Mouse (Mus musculus): Measurements from ENCODE around the gene Pex11b.
"Not testable (repeated sequence)": the region's sequence is repeated elsewhere in the genome, so short reads cannot be mapped to it uniquely, and the experiment has no call there.

Pex11b gene

DNA sequence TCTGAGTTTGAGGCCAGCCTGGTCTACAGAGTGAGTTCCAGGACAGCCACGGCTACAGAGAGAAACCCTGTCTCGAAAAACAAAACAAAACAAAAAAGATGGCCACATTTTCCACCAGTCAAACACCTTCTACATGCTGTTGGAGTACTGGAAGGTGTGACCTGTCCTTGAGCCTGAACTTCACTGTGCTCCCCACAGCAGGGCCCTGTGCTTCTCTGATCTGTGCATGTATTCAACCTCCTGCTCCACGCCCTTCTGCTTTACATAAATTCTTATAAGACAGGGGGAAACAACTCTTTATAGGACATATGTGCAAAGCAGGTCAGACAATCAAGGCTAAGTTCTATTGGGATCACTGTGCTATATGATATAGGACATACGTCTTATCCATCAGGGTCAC, 12.0 kb upstream of the Pex11b start:
- DNase-seq (ENCODE audit: low spot score), result no peak

GRCm38 (mm10) chr3:96629729-96630600, 5.2 kb upstream of the Pex11b start, which contains the start of gene Rbm8a:
Rbm8a (plus strand) TSS chr3:96629933.
- DNase-seq (ENCODE audit: low spot score), result peak; percentile 97

DNA sequence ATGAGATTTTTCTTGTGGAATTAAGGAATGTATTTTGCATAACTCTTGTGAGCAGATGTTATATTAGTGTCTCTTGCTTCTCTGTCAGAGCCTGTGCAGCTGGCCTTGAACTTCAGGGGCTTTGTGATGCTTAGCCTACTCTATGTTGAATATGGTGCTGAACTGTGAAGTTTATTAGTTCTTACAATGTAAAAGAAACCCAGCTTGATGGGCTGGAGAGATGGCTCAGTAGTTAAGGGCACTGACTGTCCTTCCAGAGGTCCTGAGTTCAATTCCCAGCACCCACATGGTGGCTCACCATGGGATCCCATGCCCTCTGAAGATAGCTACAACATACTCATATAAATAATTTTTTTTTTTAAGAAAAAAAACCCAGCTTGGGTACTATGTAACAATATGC, 3.1 kb upstream of the Pex11b start:
- no peak for DNase-seq (ENCODE audit: low spot score)

DNA sequence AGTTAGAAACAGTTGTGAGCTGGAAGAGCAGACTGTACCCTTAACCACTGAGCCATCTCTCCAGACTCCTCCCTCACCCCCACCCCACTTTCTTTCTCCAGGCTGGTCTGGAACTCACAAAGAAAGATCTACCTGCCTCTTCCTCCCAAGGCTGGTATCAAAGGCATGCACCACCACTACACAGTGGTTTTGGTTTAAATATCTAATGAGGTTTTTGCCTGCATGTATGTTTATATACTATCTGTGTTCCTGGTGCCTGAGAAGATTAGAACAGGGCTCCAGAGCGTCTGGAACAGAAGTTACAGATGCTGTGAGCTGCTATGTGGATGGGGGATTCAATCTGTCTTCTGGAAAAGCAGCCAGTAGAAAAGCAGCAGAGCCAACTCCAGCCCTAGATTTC, 1.2 kb upstream of the Pex11b start:
- no peak for DNase-seq (ENCODE audit: low spot score)

GRCm38 (mm10) chr3:96635906-96636305, 730 bp downstream of the Pex11b start:
- no peak for DNase-seq (ENCODE audit: low spot score)

GRCm38 (mm10) chr3:96636448-96636847, 1.3 kb downstream of the Pex11b start:
- DNase-seq (ENCODE audit: low spot score), result no peak

GRCm38 (mm10) chr3:96639219-96639618, 4.0 kb downstream of the Pex11b start:
- peak; percentile 50 for DNase-seq (ENCODE audit: low spot score)

DNA sequence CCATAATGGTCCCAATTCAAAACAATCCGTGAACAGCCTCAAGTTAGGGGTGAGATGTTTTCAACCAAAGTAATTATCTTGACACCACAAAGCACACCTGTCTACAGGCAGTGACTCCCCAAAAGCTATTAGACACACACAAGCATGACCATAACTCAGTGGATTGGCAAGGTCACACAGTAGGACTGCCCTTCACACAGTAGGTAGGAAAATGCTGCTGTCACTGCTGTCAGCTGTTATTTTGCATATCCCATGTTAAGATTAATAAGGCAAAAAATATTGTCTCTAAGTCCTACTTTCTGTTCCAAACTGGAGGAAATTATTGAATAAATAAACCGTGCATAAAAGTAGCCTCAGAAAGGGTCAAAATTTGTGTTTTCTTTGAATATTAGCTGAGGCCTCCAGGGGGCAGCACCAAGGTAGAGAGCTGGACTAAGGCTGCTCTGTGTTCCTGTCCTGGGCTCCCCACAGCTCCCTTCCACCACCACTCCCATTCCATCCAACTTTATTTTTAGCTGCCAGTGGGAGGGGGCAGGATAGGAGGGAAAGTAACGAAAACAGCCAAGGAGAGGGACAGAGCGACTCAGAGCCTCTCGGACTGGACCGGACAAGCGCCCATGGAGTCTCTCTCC, 10.0 kb downstream of the Pex11b start, which contains the start of gene Itga10:
Itga10 (plus strand) TSS at position 567 of the 632 bp plus-strand sequence.
- DNase-seq (ENCODE audit: low spot score), result no peak

- DNase-seq (ENCODE audit: low spot score), result no peak
Observed at GRCm38 (mm10) chr3:96647365-96647764, 12.2 kb downstream of the Pex11b start.

DNA sequence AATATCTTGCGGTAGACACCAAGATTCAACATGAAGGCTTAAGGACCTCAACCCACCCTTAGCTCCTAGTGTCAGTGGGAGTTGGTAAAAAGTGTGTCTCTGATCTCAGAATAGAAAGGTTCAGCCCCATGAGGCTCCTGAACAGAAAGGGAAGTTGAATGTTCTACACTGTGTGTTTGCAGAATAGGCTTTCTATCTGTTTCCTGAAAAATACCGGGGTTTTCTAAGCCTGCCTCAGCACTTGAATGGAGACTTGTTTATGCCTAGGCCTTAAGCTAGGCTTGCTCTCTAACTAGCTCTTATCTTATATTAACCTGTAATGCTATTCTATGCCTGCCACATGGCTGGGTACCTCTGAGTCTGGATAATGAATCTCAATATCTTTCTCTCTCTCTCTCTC, 25.7 kb downstream of the Pex11b start:
- DNase-seq (ENCODE audit: low spot score), result no peak

GRCm38 (mm10) chr3:96662731-96663316, 27.6 kb downstream of the Pex11b start:
- no peak for DNase-seq (ENCODE audit: low spot score)

DNA sequence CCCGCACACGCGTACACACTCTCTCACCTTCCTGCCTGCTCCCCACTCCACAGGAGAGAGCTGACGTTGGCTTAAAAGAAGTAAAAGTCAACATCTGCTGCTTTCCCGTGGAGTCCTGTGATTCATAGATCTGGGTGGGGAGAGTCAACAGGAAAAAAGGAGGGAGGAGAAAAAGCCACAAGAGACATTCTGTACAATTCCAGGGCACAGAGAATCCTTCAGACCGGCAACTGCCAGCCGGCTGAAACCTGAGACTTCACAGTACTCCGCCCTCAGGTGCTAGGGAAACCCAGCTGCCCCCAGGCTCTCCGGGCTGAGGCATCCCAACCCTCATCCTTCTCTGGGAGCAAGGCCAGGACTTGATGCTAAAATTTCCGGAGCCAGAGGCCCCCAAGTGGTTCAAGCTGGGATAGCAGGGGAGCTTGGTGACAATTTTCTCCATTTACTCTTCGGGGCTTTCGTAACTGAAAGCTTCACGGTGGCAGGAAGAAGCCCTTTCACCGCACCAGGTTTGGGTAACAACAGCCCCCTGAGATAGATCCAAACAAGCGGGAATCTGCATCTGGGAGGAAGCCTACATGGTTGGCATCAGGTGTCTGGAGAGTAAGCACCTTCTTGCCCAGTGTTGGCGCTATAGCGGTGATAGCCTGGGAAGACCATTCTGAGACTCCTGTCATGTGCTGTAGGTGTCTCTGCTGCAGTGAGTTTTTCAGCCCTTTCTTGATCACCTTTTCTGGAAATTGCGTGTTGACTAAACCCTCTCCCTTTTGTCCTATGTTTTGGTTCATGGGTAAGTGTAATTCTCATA, 28.5 kb downstream of the Pex11b start:
- peak; percentile 80 for DNase-seq (ENCODE audit: low spot score)

DNA sequence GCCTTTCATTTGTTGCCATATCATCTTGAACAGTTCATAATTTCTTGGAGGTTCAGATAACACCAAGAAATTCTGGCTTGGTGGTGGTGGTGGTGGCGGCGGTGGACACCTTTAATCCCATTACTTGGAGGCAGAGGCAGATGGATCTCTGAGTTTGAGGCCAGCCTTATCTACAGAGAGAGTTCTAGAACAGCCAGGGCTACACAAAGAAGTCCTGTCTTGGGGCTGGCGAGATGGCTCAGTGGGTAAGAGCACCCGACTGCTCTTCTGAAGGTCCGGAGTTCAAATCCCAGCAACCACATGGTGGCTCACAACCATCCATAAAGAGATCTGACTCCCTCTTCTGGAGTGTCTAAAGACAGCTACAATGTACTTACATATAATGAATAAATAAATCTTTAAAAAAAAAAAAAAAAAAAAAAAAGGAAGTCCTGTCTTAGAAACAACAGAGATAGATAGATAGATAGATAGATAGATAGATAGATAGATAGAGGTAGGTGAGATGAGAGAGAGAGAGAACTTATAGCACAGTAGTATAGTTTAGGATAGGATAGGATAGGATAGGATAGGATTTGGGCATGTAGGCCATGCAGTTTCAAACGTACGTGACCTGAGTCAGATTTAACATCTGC, 30.7 kb downstream of the Pex11b start:
- not testable (repeated sequence) for DNase-seq (ENCODE audit: low spot score)

GRCm38 (mm10) chr3:96666916-96667315, 31.7 kb downstream of the Pex11b start:
- DNase-seq (ENCODE audit: low spot score), result no peak

DNA sequence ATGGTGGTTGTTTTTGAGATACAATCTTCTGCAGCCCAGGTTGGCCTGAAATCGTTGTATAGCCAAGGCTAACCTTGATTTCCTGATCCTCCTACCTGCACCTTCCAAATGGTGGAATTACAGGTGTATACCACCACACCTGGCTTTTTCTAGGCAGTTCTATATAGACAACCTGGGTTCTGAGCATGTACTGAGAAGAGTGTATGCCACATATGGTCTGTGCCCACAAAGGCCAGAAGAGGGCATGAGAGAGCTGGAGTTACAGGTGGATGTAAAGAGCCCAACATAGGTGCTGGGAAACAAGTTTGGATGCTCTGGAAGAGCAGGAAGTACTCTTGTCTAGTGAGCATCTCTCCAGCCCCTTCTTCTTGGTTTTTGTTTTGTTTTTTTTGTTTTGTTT, 32.1 kb downstream of the Pex11b start:
- DNase-seq (ENCODE audit: low spot score), result no peak

DNA sequence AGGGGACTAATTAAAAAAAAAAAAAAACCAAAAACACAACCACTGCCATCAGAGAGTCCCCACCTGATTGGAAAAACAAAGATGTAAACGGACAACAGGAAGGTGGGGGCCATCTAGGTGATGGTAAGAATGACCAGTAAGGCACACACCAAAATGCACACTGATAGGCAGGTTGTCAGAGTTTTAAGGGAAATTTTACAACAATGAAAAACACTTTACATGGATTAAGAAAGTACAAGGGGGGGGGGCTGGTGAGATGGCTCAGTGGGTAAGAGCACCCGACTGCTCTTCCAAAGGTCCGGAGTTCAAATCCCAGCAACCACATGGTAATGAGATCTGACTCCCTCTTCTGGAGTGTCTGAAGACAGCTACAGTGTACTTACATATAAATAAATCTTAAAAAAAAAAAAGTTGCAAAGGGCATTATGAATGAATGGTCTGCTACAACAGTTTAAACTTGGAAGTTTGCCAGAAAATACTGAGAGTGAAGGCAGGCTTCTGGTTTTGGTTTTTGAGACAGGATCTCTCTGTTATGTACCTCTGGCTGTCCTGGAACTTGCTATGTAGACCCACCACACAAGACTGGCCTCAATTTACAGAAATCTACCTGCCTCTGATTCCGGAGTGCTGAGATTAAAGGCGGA, 33.4 kb downstream of the Pex11b start:
- DNase-seq (ENCODE audit: low spot score), result no peak

DNA sequence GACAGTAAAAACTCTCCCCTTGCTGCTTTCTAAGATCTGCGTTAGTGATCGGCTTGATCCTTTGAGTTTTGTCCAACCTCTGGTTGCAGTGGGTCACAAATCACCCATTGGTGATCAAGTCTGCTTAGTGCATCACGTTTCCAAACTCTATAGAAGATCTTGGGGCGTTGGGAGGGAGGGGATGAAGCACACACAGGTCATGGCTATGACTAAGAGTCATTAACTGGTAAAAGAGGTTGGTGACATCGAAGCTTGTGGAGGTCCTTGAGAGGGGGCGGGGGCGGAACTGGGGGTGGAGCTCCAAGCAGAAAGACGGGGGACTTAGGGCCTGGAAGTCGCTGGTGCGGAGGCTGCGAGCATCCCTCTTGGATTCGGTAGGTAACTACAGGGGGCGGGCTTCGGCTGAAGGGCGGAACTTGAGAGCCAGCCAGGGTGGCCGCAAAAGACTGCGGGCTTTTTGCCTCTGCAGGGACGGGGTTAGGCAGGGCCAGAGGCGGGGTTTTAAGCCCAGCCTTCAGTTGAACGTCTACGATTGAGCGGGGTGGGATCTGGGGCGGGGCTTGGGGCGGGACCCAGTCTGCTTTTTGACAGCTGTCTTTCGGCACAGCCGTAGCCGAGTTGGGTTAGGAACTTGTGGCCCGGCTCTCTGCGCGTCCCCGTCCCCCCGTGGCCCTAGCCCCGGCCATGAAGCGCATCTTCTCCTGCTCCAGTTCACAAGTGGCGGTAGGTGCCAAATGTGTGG, 34.7 kb downstream of the Pex11b start, which contains the start of gene Ankrd35:
Ankrd35 (plus strand) TSS at position 405 of the 742 bp plus-strand sequence.
- peak; percentile 72 for DNase-seq (ENCODE audit: low spot score)

DNA sequence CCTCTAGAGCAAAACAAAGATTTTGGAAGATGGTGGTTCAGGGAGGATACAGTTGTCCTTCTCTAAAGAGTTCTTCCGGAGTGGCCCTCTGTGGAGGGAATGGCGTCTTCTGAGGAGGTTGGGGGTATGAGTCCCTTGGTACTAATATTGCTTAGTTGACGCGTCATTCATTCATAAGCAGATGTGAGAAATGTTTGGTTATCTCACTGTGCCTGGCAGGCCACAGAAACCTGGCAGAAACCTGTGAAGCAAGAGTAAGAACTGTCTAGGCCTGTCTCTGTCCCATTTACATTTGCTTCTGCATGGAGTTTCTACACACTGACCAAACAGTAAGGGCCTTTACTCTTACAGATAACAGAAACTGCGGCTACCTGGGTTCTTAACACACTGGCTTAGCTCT, 36.3 kb downstream of the Pex11b start:
- DNase-seq (ENCODE audit: low spot score), result no peak

- no peak for DNase-seq (ENCODE audit: low spot score)
Observed at GRCm38 (mm10) chr3:96673514-96673913, 38.3 kb downstream of the Pex11b start.

DNA sequence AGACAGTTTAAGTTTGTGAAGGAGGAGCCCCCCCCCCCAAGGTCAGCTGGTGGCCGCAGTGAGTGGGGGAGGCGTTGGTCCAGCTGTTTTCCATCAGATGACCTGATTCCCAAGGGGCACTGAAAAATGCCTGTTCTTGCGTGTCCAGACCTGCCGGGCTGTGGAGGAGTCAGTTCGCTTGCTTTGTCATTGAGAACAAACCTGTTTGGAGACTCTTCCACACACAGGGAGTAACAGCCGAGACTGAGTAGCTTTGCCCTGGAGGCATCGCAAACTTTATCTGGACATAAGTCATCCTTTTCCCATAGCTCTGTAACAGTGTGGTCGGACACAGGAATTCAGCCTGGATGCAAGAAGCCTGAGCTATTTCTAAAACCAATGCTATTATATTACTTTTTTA, 39.3 kb downstream of the Pex11b start:
- DNase-seq (ENCODE audit: low spot score), result no peak
